Mouse (Mus musculus): ENCODE measurements at regions not wholly inside any gene's neighbourhood (a gene's known extent, or its start where the extent isn't known, plus 50 kb on each side); places are given as distances from the start of the nearest gene placed in this dataset.
A peak's percentile ranks its signal among the peaks of the same experiment; 100 is the strongest.

GRCm38 (mm10) chr4:89505368-89505819 lies 173.8 kb upstream of the Dmrta1 start (continued):
- TF ChIP-seq IRF4 (IDR thresholded peaks at IDR 0.05; ENCODE audit: low read depth, low read length) (peak; percentile 65), EP300 (IDR thresholded peaks at IDR 0.05; ENCODE audit: low read length) (peak; percentile 75), USF2 (conservative IDR thresholded peaks at IDR 0.05; ENCODE audit: low read depth, low read length) (no peak)

GRCm38 (mm10) chr4:89500232-89500631 lies 179.0 kb upstream of the Dmrta1 start:
- Histone ChIP-seq H3K4me1 (ENCODE audit: control insufficient read depth in 1 of 2, insufficient read depth in 2 of 2) (peaks cover 7 to 14% of the 10 kb centered on the region in 2 experiments), H3K27me3 (replicated peaks) (no peaks in the 10 kb centered on the region), H3K9me3 (replicated peaks; ENCODE audit: low read length) (no peaks in the 10 kb centered on the region), H3K9ac (ENCODE audit: insufficient read depth, low read depth) (no peak overlapping the region), H3K4me2 (ENCODE audit: insufficient read depth, low read depth, poor library complexity, severe bottlenecking) (no peak overlapping the region), H3K36me3 (replicated peaks in 1 of 2; ENCODE audit: control insufficient read depth in 1 of 2, insufficient read depth in 1 of 2, low read length in 1 of 2) (peaks cover 0 to 5% of the 10 kb centered on the region in 2 experiments), H3K4me3 (replicated peaks in 1 of 3; ENCODE audit: low read depth in 2 of 3, low read length in 2 of 3, poor library complexity in 1 of 3) (no peak overlapping the region), H3K79me2 (replicated peaks; ENCODE audit: control insufficient read depth, extremely low read depth, insufficient read depth, poor library complexity, severe bottlenecking) (no peaks in the 10 kb centered on the region), H3K27ac (ENCODE audit: insufficient read depth, low read depth) (no peak overlapping the region)
- DNase-seq (ENCODE audit: extremely low read depth) = no peak
- dilution Hi-C loops (cut with MboI; ENCODE audit: extremely low pct_ligation_motif_present, extremely low pct_unique_long_range_greater_than_20kb, low sequenced_read_pairs) (no loop called here), in situ Hi-C loops (cut with MboI; ENCODE audit: low pct_ligation_motif_present, low pct_unique_long_range_greater_than_20kb, low sequenced_read_pairs) (loop anchor here (10.0 kb wide), 1 partner anchor 85 kb away; no protein-coding TSS in a partner anchor)
- TF ChIP-seq E2F4 (IDR thresholded peaks at IDR 0.05; ENCODE audit: insufficient replicate concordance, low read depth, low read length) (no peak), GABPA (IDR thresholded peaks at IDR 0.05; ENCODE audit: insufficient replicate concordance, low read depth, low read length) (no peak), EP300 (IDR thresholded peaks at IDR 0.05; ENCODE audit: low read length) (no peak), MYC (IDR thresholded peaks at IDR 0.05; ENCODE audit: low read depth, low read length) (no peak), USF2 (conservative IDR thresholded peaks at IDR 0.05; ENCODE audit: low read depth, low read length) (no peak), HCFC1 (IDR thresholded peaks at IDR 0.05; ENCODE audit: low read depth, low read length) (no peak), IRF4 (IDR thresholded peaks at IDR 0.05; ENCODE audit: low read depth, low read length) (no peak), CHD1 (IDR thresholded peaks at IDR 0.05; ENCODE audit: low read depth, low read length) (no peak), CHD2 (IDR thresholded peaks at IDR 0.05; ENCODE audit: low read length) (no peak), RCOR1 (conservative IDR thresholded peaks at IDR 0.05; ENCODE audit: low read depth, low read length) (no peak), ZNF384 (IDR thresholded peaks at IDR 0.05; ENCODE audit: low read depth, low read length) (no peak), POLR2AphosphoS2 (IDR thresholded peaks at IDR 0.05; ENCODE audit: low read depth, low read length) (no peak), ETS1 (conservative IDR thresholded peaks at IDR 0.05; ENCODE audit: low read depth, low read length) (no peak), MEF2A (IDR thresholded peaks at IDR 0.05; ENCODE audit: borderline replicate concordance, low read depth, low read length) (no peak), CTCF (conservative IDR thresholded peaks at IDR 0.05 in 1 of 2, IDR thresholded peaks at IDR 0.05 in 1 of 2; ENCODE audit: low read depth in 2 of 2, low read length in 2 of 2) (no peak), SMC3 (IDR thresholded peaks at IDR 0.05; ENCODE audit: low read depth, low read length) (no peak), ZMIZ1 (IDR thresholded peaks at IDR 0.05; ENCODE audit: low read depth, low read length) (no peak), BHLHE40 (IDR thresholded peaks at IDR 0.05; ENCODE audit: low read depth, low read length) (no peak)

DNA sequence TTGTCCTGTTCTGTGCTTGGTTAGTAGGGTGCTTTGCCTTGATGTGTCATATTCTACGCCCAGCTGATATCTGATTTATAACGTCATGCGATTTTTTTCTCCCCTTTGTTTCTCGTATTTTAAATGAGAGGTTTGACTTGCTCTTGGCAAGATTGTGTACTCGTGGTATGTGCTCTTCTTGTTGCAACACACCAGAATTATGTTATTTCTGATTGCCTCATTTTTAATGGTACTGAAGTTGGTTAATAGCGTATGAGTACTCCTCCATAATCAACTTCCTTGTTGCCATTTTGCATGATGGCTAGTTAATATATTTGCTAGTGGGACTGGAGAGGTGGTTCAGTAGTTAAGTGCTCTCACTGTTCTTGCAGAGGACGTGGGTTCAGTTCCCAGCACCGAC lies 180.1 kb upstream of the Cdkn2b start:
- no peak overlapping the region for H3K4me3 ChIP-seq (replicated peaks in 1 of 3; ENCODE audit: low read depth in 2 of 3, low read length in 2 of 3, poor library complexity in 1 of 3)
- dilution Hi-C loops (cut with MboI; ENCODE audit: extremely low pct_ligation_motif_present, extremely low pct_unique_long_range_greater_than_20kb, low sequenced_read_pairs) = no loop called here
- H3K79me2 ChIP-seq (replicated peaks; ENCODE audit: control insufficient read depth, extremely low read depth, insufficient read depth, poor library complexity, severe bottlenecking) = no peaks in the 10 kb centered on the region

More for the DNA sequence above, 180.1 kb upstream of the Cdkn2b start:
- Histone ChIP-seq H3K9me3 (replicated peaks; ENCODE audit: low read length) (peaks cover 5% of the 10 kb centered on the region), H3K27ac (ENCODE audit: insufficient read depth, low read depth) (no peak overlapping the region), H3K4me2 (ENCODE audit: insufficient read depth, low read depth, poor library complexity, severe bottlenecking) (no peak overlapping the region), H3K9ac (ENCODE audit: insufficient read depth, low read depth) (no peak overlapping the region), H3K4me1 (ENCODE audit: control insufficient read depth in 1 of 2, insufficient read depth in 2 of 2) (peaks cover 6 to 21% of the 10 kb centered on the region in 2 experiments; a peak in 3 of 4 replicates), H3K36me3 (replicated peaks in 1 of 2; ENCODE audit: control insufficient read depth in 1 of 2, insufficient read depth in 1 of 2, low read length in 1 of 2) (peaks cover 2% of the 10 kb centered on the region in 2 experiments), H3K27me3 (replicated peaks) (no peaks in the 10 kb centered on the region)
- DNase-seq (ENCODE audit: extremely low read depth) = no peak
- in situ Hi-C loops (cut with MboI; ENCODE audit: low pct_ligation_motif_present, low pct_unique_long_range_greater_than_20kb, low sequenced_read_pairs) = no loop called here
- TF ChIP-seq CTCF (conservative IDR thresholded peaks at IDR 0.05 in 1 of 2, IDR thresholded peaks at IDR 0.05 in 1 of 2; ENCODE audit: low read depth in 2 of 2, low read length in 2 of 2) = no peak
- TF ChIP-seq MEF2A (IDR thresholded peaks at IDR 0.05; ENCODE audit: borderline replicate concordance, low read depth, low read length) = no peak
- TF ChIP-seq PAX5 (IDR thresholded peaks at IDR 0.05; ENCODE audit: low read length) = no peak
- TF ChIP-seq CHD2 (IDR thresholded peaks at IDR 0.05; ENCODE audit: low read length) = no peak
- no peak for TF ChIP-seq IRF4 (IDR thresholded peaks at IDR 0.05; ENCODE audit: low read depth, low read length)
- no peak for TF ChIP-seq ZKSCAN1 (IDR thresholded peaks at IDR 0.05; ENCODE audit: borderline replicate concordance, low read depth, low read length)
- no peak for TF ChIP-seq HCFC1 (IDR thresholded peaks at IDR 0.05; ENCODE audit: low read depth, low read length)
- no peak for TF ChIP-seq ELF1 (IDR thresholded peaks at IDR 0.05; ENCODE audit: low read depth, low read length)
- TF ChIP-seq TCF12 (IDR thresholded peaks at IDR 0.05; ENCODE audit: low read depth, low read length) = no peak
- TF ChIP-seq POLR2AphosphoS2 (IDR thresholded peaks at IDR 0.05; ENCODE audit: low read depth, low read length) = no peak
- TF ChIP-seq RAD21 (IDR thresholded peaks at IDR 0.05; ENCODE audit: low read depth, low read length) = no peak
- no peak for TF ChIP-seq NELFE (IDR thresholded peaks at IDR 0.05; ENCODE audit: low read depth, low read length)
- no peak for TF ChIP-seq BHLHE40 (IDR thresholded peaks at IDR 0.05; ENCODE audit: low read depth, low read length)
- no peak for TF ChIP-seq GABPA (IDR thresholded peaks at IDR 0.05; ENCODE audit: insufficient replicate concordance, low read depth, low read length)
- TF ChIP-seq MYC (IDR thresholded peaks at IDR 0.05; ENCODE audit: low read depth, low read length) = no peak
- TF ChIP-seq JUN (IDR thresholded peaks at IDR 0.05; ENCODE audit: insufficient read depth, low read depth, low read length) = no peak
- no peak for TF ChIP-seq EP300 (IDR thresholded peaks at IDR 0.05; ENCODE audit: low read length)
- no peak for TF ChIP-seq MAX (IDR thresholded peaks at IDR 0.05; ENCODE audit: low read length)
